Mouse (Mus musculus): ENCODE data around the gene Igdcc3.
"Not testable (repeated sequence)": the region's sequence is repeated elsewhere in the genome, so short reads cannot be mapped to it uniquely, and the experiment has no call there.

Gene Igdcc3

GRCm38 (mm10) chr9:65207041-65207815 is 66.2 kb downstream of the Igdcc3 start:
- DNase-seq (ENCODE audit: low spot score) = not testable (repeated sequence)

- no peak for DNase-seq (ENCODE audit: low spot score)
Observed at GRCm38 (mm10) chr9:65208293-65209179, 67.5 kb downstream of the Igdcc3 start.

- no peak for DNase-seq (ENCODE audit: low spot score)
Observed at GRCm38 (mm10) chr9:65211598-65211997, 70.6 kb downstream of the Igdcc3 start.

GRCm38 (mm10) chr9:65214425-65214777 is 73.4 kb downstream of the Igdcc3 start:
- DNase-seq (ENCODE audit: low spot score) = peak; percentile 77

- peak; percentile 91 for DNase-seq (ENCODE audit: low spot score)
Observed at GRCm38 (mm10) chr9:65214778-65215493, 73.9 kb downstream of the Igdcc3 start.

- DNase-seq (ENCODE audit: low spot score) = peak; percentile 42
Observed at GRCm38 (mm10) chr9:65215494-65216126, 74.6 kb downstream of the Igdcc3 start.

GRCm38 (mm10) chr9:65216972-65217371 is 76.0 kb downstream of the Igdcc3 start:
- DNase-seq (ENCODE audit: low spot score) = peak; percentile 26

- DNase-seq (ENCODE audit: low spot score) = peak; percentile 69
Observed at GRCm38 (mm10) chr9:65217661-65218060, 76.7 kb downstream of the Igdcc3 start.

- DNase-seq (ENCODE audit: low spot score) = no peak
Observed at GRCm38 (mm10) chr9:65218916-65219315, 77.9 kb downstream of the Igdcc3 start.

GRCm38 (mm10) chr9:65220398-65220797 is 79.4 kb downstream of the Igdcc3 start:
- not testable (repeated sequence) for DNase-seq (ENCODE audit: low spot score)

GRCm38 (mm10) chr9:65223927-65224326 is 82.9 kb downstream of the Igdcc3 start:
- no peak for DNase-seq (ENCODE audit: low spot score)

- peak; percentile 31 for DNase-seq (ENCODE audit: low spot score)
Observed at GRCm38 (mm10) chr9:65225795-65226194, 84.8 kb downstream of the Igdcc3 start.

- no peak for DNase-seq (ENCODE audit: low spot score)
Observed at GRCm38 (mm10) chr9:65230250-65230649, 89.3 kb downstream of the Igdcc3 start.

- no peak for DNase-seq (ENCODE audit: low spot score)
Observed at GRCm38 (mm10) chr9:65231284-65231683, 90.3 kb downstream of the Igdcc3 start.

- no peak for DNase-seq (ENCODE audit: low spot score)
Observed at GRCm38 (mm10) chr9:65233243-65233985, 92.4 kb downstream of the Igdcc3 start.

GRCm38 (mm10) chr9:65234734-65235133 is 93.7 kb downstream of the Igdcc3 start:
- DNase-seq (ENCODE audit: low spot score) = no peak
